Mouse (Mus musculus) liver, embryonic 14.5 days (tissue): ENCODE data around the gene Aldh3b1.

Experiments used
- CTCF ChIP-seq: IDR thresholded peaks from 2 replicates; pipeline ENCODE4 v1.5.1; 2016; ENCODE audit warnings: antibody characterized with exemption, low read depth, control low read depth
- EP300 ChIP-seq: IDR thresholded peaks from 2 replicates; pipeline ENCODE4 v1.6.1; 2016; ENCODE audit warnings: antibody characterized with exemption, low read depth

DNA sequence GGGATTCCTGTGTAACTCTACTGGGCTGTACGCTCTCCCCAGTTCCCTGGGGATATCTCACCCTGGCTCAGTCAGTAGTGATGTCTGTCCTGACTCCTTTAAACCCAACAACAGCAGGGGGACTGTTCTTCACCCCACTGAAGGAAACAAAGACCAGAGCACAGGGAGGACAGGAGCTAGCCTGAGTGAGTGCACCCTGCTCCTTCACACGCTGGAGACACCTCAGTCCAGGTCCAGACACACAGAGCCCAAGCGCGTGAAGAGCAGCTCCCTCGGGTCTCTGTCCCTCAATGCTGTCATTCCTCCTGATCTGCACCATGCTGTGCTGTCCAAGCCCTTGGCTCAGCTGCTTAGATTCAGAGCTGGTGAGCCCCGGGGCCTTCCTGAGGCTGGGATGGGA, 2.9 kb downstream of the Aldh3b1 start:
- no peak for TF ChIP-seq EP300
- no peak for TF ChIP-seq CTCF
